Mouse (Mus musculus): ENCODE data around the gene Gm7137.
"Not testable (repeated sequence)": the region's sequence is repeated elsewhere in the genome, so short reads cannot be mapped to it uniquely, and the experiment has no call there.

Gm7137 gene

GRCm38 (mm10) chr10:77787876-77788275 is at the start of gene Gm7137:
TSS of gene Gm7137 (minus strand) at chr10:77788200.
- DNase-seq (ENCODE audit: low spot score in 2 of 2), result not testable (repeated sequence)

- DNase-seq (ENCODE audit: low spot score in 2 of 2), result no peak
Observed at GRCm38 (mm10) chr10:77835647-77836046, 47.6 kb upstream of the Gm7137 start, which contains the start of gene Krtap10-10. TSS of gene Krtap10-10 (plus strand) at chr10:77835947.

- DNase-seq (ENCODE audit: low spot score in 2 of 2), result no peak
Observed at GRCm38 (mm10) chr10:77826951-77827350, 39.0 kb upstream of the Gm7137 start, which contains the start of gene Krtap10-4. TSS of gene Krtap10-4 (minus strand) at chr10:77827095.

- DNase-seq (ENCODE audit: low spot score in 2 of 2), result no peak
Observed at GRCm38 (mm10) chr10:77819203-77819602, 31.2 kb upstream of the Gm7137 start.

GRCm38 (mm10) chr10:77818523-77818922 is 30.5 kb upstream of the Gm7137 start:
- no peak for DNase-seq (ENCODE audit: low spot score in 2 of 2)

GRCm38 (mm10) chr10:77815514-77815913 is 27.5 kb upstream of the Gm7137 start:
- no peak for DNase-seq (ENCODE audit: low spot score in 2 of 2)

- no peak for DNase-seq (ENCODE audit: low spot score in 2 of 2)
Observed at GRCm38 (mm10) chr10:77814382-77814781, 26.4 kb upstream of the Gm7137 start, which contains the start of gene Gm2696. TSS of gene Gm2696 (plus strand) at chr10:77814682.

GRCm38 (mm10) chr10:77811743-77812142 is 23.7 kb upstream of the Gm7137 start, which contains the start of gene Gm9507:
TSS of gene Gm9507 (minus strand) at chr10:77811843.
- DNase-seq (ENCODE audit: low spot score in 2 of 2), result no peak

GRCm38 (mm10) chr10:77804095-77804494 is 16.1 kb upstream of the Gm7137 start:
- DNase-seq (ENCODE audit: low spot score in 2 of 2), result no peak

GRCm38 (mm10) chr10:77798921-77799508 is 11.0 kb upstream of the Gm7137 start, which contains the start of gene Gm19668:
TSS of gene Gm19668 (minus strand) at chr10:77799133.
- DNase-seq (ENCODE audit: low spot score in 2 of 2), result no peak

- not testable (repeated sequence) for DNase-seq (ENCODE audit: low spot score in 2 of 2)
Observed at GRCm38 (mm10) chr10:77798164-77798920, 10.3 kb upstream of the Gm7137 start.

- DNase-seq (ENCODE audit: low spot score in 2 of 2), result no peak
Observed at GRCm38 (mm10) chr10:77797677-77798076, 9.7 kb upstream of the Gm7137 start.

GRCm38 (mm10) chr10:77794976-77795375 is 7.0 kb upstream of the Gm7137 start, which contains the start of gene Gm9639:
TSS of gene Gm9639 (minus strand) at chr10:77795076.
- DNase-seq (ENCODE audit: low spot score in 2 of 2), result no peak

- DNase-seq (ENCODE audit: low spot score in 2 of 2), result no peak
Observed at GRCm38 (mm10) chr10:77788621-77789020, 621 bp upstream of the Gm7137 start.

GRCm38 (mm10) chr10:77783396-77783795 is 4.6 kb downstream of the Gm7137 start:
- not testable (repeated sequence) for DNase-seq (ENCODE audit: low spot score in 2 of 2)

GRCm38 (mm10) chr10:77782442-77782841 is 5.6 kb downstream of the Gm7137 start, which contains the start of gene Gm3250:
TSS of gene Gm3250 (minus strand) at chr10:77782542.
- DNase-seq (ENCODE audit: low spot score in 2 of 2), result not testable (repeated sequence)

GRCm38 (mm10) chr10:77776844-77777243 is 11.2 kb downstream of the Gm7137 start, which contains the start of gene Gm7138:
TSS of gene Gm7138 (minus strand) at chr10:77776944.
- DNase-seq (ENCODE audit: low spot score in 2 of 2), result not testable (repeated sequence)

- not testable (repeated sequence) for DNase-seq (ENCODE audit: low spot score in 2 of 2)
Observed at GRCm38 (mm10) chr10:77772142-77772541, 15.9 kb downstream of the Gm7137 start.

GRCm38 (mm10) chr10:77771225-77771624 is 16.8 kb downstream of the Gm7137 start, which contains the start of gene Gm3238:
TSS of gene Gm3238 (minus strand) at chr10:77771325.
- not testable (repeated sequence) for DNase-seq (ENCODE audit: low spot score in 2 of 2)

GRCm38 (mm10) chr10:77769727-77770126 is 18.3 kb downstream of the Gm7137 start:
- no peak for DNase-seq (ENCODE audit: low spot score in 2 of 2)

GRCm38 (mm10) chr10:77759582-77759981 is 28.4 kb downstream of the Gm7137 start, which contains the start of gene Gm3233:
TSS of gene Gm3233 (minus strand) at chr10:77759682.
- not testable (repeated sequence) for DNase-seq (ENCODE audit: low spot score in 2 of 2)

GRCm38 (mm10) chr10:77753448-77753847 is 34.6 kb downstream of the Gm7137 start:
- no peak for DNase-seq (ENCODE audit: low spot score in 2 of 2)
